Mouse (Mus musculus) retina, postnatal 7 days (tissue): ENCODE data around the gene Itga9.

Source experiments
- DNase-seq: peaks from one replicate; pipeline ENCODE4 v3.0.0-alpha.2; 2012; ENCODE audit warnings: low read depth, low spot score

Gene Itga9

DNA sequence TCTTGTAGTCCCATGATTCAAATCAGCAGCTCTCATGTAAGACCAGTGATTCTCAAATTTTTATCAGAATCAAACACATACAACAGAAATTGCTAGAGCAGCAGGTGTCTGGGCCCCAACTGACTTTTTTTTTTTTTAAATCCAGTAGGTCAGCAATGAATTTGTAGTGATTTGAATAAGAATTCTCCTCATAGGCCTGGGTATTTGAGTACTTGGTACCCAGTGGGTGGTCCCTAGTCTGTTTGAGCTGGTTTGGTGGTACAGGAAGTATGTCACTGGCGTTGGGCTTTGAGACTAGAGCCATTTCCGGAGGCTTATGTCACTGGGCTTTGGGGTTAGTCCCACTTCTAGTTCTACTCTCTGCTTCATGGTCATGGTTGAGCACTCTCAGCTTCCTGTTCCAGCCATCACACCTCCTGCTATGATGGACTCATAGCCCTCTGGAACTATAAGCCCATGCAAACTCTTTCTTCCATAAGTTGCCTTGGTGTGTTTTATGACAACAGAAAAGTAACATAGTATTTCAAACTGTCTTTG lies 116.4 kb downstream of the Itga9 start:
- no peak for DNase-seq

DNA sequence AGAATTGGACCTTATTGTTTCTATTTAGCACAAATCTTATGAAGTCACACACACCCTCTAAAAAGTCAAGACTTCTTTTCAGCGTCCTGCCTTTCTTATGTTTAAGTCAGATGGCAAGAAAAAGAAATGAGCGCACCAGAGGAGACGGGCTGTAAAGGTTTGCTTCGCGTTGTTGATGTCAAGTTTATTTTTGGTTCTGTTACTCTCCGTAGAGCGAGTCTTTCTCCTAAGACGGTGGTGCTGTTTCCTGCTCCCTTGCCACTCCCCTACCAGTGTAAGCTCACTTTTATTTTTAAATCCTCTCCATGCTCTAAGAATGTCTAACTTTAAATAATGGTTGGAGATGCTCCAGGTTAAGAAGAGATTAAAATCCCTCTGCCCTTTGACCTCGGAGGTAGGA lies 118.6 kb downstream of the Itga9 start:
- DNase-seq = no peak

DNA sequence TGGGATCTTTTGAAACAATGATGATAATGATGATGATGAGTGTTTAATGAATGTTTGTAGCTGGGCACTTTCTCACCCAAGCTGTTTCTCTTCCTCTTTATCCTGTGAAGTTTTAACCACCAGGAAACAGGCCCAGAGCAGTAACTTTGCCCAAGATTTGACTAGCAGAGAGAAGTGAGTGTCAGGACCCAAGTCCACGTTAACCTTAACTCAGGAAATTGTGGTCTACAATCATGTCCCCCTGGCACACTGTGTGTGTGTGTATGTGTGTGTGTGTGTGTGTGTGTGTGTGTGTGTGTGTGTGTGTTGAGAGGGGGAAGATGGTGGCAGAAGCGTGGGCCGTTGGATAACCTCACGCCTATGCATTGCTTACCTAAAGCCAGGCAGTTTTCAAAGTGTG lies 120.1 kb downstream of the Itga9 start:
- no peak for DNase-seq

DNA sequence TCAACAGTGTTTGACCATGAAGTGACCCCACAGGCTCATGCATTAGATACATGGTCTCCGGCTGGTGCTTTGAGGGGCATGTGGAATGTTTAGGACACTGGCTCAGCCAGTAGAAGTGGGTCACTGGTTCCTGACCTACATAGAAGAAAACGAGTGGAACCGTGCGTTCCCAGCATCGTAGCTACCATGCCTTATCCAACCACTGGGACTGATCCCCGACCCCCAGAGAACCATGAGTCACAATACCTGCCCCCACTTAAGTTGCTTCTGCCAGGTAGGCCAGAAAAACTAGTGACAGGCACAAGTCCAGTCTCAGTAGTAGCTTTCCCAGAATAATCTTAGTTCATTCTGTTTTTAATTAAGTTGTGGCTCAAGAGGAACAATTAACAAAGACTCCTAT lies 121.8 kb downstream of the Itga9 start:
- DNase-seq = no peak

DNA sequence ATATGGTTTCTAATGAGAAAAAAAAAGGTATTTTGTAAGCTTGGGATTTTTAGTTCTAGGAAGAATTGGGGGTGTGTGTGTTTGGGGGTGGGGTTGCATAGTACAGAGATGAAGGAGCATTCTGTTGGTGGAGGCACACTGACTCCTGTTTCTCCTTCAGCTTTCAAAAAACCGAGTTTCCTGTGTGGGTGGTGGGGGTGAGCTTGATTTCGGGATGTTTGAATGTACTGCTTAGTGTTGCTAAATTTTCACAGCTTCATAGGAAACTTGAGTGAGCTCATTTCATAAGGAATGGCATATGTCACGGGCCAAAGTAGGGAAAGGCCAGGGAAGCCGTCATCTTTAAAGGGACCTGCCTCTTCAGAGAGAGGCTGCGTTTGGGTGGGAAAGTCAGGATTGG lies 122.5 kb downstream of the Itga9 start:
- DNase-seq = no peak

DNA sequence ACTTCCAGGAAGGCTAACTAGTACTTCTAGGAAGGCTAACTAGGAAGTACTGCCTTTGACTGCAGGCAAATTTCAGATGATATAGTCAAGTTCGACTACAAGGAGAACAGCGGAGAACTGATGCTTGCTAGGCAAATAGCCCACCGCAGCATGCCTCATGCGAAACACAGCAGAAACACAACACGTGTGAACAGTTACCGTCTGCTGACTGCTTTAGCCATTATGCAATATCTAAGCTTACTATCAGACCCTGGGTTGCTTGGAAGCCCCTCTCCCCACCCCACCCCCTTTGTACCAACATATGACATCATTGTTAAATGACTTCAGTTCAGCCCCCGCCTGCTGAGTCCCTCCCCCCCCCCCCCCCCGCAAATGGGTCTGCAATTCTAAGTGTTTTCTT lies 123.7 kb downstream of the Itga9 start:
- no peak for DNase-seq

DNA sequence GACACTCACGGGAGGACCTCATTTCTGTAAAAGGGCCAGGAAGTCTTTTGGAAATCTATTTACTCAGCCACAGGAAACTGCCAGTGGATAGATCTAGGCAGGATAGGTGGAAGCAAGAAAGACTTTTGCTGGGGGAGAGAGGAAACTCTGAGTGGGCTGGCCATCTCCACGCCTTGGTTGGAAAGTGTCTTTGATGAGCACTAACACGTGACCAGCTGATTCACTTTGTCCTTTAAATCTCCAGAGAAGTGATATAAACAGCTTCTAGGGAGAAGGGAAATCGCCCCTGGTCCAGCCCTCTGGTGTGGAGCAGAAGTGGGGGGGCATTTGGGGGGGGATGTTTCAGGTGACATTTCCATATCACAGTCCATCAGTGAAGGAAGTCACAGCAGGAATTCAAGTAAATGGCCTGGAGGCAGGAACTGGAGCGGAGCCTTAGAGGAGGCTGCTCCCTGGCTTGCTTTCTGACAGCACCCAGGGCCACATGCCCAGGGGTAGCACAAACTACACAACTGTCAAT lies 124.4 kb downstream of the Itga9 start:
- no peak for DNase-seq

DNA sequence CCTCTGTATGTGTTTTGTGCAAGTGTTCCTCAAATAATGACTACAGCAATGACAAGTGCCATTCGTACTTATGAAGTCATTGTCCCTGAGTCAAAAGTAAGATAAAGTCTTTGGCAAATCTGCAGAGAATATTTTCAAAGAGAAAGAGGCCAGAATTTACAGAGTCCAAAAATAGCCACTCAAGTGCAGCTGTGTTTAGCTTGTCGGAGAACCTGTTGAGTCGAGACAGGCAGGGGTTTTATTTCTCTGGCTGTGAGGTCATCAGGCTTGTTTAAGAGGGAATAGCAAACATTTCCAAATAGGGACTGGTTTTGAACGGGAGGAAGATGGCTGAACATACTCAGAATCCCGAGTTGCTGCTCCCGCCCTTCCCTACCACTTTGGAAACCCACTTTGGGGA lies 125.2 kb downstream of the Itga9 start:
- DNase-seq = no peak

DNA sequence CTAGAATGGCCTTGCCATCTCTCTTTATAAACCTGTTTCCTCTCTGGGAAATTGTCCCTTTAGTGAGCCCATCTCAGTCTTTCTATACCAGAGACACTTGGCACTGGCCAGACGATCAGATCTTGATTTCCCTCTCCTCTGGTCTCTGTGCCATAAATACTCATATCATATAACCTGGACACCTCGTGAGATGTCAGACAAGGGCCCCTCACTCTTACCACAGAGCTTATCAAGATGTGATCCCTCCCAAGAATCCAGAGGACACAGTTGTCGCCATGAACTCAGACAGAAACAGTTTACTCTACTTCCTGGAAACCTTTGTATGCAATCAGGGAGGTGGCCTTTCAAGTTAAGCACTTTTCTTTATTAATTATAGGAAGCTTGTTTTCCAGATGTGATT lies 127.1 kb downstream of the Itga9 start:
- no peak for DNase-seq

DNA sequence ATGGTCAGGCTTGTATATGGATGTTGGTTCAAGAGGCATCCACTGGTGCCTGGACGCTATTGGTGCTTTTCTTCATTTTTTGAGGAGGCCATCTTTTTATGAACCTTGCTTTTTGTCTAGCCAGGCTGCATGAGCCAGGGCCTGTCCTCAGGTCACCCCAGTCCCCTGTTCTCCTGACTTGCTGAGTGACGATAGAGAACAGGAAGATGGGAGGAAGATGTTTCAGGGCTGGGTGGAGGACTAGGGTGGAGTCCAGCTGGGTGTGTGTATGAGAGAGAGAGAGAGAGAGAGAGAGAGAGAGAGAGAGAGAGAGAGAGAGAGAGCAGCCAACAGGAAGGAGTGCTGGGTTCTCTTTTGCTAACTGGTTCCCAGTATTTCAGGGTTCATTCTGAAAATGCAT lies 130.6 kb downstream of the Itga9 start:
- no peak for DNase-seq

DNA sequence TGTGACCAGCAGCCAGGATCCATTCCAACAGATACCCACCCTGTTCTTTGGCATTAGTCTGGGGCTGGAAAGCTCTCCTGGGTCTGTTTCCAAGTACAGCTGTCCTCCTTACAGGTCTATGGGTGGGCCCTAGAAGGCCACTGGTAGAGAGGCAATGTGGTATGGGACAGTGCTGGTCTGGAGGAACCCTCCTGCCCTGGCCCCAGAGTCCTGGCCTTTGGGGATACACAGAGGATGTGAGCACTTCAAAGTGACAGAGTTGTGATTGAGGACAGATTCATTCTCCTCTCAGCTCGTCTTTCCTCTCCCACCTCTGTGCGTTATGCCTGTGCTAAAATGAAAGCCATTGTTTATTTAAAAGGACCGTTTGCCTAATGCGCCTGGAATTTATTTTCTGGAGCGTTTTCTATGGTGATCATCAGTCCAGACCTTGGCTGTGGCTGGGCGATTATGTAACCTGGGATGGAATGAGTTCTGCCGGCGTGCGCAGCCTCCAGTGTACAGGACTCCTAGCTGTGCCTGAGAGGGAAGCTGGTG lies 131.2 kb downstream of the Itga9 start:
- DNase-seq = no peak

DNA sequence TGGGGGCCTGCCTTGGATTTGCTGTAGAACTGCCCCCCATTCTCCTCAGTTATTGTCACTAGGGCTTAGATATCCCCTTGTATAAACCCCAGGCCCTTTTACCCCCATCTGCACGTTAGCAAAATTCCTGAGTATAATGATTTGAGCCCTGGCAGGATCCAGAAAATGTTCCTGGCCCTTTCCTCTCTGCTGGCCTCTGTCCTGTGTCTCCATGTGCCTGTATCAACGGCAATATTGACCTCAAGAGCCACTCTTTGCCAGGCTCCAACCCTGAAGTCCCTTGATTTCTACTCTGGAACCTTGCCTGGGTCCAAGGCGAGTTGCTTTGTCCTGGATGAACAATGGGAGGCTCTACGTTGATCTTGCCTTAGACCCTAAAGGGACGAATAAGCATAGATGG lies 131.8 kb downstream of the Itga9 start:
- no peak for DNase-seq

DNA sequence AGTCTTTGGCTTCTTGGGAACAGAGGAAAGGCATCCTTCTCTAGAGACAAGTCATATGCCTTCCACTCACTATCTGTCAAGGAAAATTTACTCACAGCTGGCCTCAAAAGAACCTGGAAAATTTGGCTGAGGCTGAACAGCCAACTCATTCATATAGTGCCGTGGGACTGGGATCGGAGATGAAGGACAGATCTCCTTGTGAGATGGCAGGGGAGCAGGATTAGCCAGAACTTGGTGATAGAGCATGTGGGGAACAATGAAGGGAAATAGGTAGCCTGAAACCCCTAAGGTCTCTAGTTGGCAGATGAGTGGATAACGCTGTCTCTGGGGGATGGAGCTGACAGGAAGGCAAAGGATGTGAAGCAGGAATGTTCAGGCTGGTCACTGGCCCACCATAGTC lies 132.6 kb downstream of the Itga9 start:
- DNase-seq = no peak

DNA sequence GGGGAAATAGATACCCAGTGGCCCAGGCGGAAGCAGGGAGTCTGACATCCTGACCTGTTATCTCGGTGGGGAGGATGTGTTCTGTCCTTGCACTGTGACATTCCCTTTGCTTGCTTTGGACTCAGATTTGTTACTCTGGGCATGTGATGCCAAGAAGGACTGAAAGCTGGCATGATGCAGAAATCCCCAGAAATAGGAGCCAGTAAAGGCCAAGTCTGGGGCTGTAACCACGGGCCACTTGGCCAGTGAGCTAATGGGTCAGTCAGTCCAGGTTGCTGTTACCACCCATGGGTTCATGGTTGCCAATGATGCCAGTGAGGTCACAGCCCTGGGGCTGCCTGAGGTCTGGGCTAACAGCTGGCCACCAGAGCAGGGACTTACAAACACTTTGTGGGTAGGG lies 133.2 kb downstream of the Itga9 start:
- no peak for DNase-seq

DNA sequence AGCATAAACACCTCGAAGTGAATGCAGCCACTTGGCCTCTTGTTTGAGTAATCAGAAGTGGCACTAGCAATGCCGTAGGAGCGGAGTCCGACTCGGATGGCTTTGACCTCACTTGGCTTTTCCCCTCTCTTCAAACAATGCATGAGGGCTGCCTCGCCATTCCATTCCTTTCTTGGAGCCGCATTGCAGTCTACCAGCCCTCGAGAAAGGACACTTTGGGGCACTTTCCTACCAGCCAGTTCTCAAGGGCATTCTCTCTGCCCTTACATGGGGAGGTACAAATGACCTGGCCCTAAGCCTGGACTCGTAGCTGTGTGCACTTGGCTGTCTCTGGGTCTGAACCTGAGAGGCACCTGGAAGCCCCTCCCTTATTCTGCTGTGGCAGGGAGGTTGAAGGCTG lies 134.8 kb downstream of the Itga9 start:
- no peak for DNase-seq

DNA sequence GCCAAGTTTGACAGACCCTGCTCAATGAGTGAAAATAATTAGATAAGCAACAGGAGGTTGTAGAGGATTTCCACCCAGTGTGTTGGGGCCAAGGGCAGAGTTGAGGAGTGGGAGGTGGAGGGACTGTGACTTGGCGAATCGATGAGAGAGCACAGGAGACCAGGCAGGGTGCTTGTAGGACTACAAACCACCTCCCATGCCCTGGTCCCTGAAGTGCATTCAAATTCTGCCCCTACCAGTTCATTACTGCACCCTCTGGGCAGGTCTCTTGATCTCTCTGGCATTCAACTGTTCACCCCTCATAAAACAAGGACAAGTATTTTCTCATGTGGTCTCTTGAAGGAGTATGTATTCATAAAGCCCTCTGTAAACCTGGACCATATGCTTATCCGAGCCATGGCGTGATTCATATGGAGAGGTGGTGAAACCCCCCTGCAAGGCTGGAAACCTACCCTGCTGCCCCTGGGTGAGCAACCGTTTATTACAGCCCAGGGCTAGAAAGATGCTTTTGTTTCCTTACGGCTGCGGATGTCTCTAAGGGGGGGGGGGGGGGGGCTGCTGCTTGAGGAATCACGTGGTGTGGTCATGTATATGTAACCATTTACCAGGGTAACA lies 143.0 kb downstream of the Itga9 start:
- DNase-seq = no peak

DNA sequence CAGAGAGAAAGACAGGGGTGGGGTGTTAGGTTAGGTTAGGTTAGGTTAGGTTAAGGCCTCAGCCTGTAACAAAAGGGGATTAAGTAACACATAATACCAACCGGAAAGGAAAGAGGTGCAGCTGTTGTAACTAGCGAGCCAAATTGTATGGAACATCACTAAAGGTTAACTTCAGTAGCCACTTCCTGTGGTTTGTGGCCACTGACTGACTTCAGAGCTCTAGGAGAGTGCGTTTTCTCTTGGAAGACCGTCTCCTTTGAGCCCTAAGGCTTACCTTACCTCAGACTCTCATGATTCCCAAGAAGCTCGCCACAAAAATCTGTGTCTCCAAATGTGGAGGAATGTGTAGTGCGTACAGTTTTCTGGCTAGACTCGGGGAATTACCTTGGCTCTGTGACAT lies 144.3 kb downstream of the Itga9 start:
- no peak for DNase-seq

DNA sequence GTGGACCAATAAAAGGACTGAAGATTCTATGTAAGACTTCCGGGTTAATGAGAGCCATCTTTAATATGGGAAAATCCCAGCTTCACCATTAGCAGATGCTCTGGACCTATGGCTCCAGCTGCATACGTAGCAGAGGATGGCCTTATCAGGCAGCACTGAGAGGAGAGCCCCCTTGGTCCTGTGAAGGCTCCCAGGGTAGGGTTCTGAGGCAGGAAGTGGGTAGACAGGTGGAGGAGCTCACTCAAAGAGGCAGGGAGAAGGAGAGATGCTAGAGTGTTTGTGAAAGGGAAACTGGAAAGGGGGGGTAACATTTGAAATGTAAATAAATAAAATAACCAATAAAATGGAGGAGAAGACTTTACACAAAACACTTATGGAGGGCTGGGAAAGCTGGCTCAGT lies 145.9 kb downstream of the Itga9 start:
- no peak for DNase-seq

DNA sequence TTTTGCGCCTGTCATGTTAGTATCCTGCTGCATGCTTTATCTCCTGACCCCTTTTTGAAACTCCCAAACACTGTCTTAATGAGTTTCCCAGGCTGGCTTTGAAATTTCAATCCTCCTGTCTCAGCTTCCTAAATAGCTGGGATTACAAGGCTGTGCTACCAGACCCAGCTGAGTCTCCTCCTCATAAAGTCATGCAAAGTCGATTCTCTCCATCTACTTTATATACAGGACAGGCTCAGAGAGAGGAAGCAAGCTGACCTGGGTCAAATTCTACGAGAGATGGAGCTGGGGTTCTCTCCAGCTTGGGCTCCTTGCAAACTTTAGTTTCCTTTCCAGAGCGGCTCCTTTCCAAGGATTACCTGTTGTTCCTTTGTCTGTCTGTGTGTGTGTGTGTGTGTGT lies 153.0 kb downstream of the Itga9 start:
- DNase-seq = no peak

DNA sequence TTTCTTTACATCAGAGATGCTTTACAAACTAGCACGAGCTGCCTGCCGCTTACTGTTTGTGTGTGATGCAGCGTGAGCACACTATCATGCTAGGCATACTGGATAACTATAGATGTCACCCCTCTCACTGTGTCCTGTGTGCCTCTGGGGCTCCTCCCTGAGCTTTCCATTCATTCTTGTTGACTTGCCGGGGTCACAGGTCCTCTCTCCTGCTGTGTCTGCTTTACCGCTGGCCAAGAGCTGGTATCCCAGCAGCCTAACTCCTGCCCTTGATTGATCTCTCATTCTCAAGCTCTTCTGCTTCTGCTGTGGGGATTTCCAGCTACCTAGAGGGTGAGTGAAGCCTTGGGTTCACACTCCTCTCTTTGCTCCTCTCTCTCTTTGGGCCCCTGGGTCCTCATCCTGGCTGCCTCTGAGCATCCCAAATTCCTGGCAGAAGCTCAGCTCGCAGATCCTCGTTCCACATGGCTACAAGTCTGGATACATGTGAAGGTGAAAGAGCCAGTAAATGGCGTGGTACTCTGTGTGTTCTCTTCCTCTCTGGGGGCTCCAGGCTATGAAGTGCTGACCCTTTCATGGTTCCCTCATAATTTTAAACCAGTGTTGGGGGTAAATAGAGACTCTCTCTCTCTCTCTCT lies 155.6 kb downstream of the Itga9 start:
- DNase-seq = no peak

DNA sequence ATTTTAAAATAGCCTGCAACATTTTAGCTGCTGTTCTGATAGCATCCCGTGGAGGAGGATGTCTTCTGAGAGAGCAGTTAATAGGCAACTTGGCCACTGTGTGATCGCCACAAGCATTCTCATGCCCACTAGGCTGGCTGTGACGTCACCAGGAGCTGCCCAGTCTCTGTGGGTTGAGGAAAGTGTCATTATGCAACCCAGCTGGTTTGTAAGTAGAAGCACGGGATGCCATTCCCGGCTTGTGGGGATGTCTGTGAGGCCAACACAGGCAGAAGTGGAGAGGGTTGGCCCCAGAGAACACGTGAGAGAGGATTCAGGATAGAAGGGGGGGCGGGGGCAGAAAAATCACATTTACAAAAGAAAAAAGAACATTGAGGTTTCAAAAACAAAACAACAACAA lies 156.3 kb downstream of the Itga9 start:
- no peak for DNase-seq

DNA sequence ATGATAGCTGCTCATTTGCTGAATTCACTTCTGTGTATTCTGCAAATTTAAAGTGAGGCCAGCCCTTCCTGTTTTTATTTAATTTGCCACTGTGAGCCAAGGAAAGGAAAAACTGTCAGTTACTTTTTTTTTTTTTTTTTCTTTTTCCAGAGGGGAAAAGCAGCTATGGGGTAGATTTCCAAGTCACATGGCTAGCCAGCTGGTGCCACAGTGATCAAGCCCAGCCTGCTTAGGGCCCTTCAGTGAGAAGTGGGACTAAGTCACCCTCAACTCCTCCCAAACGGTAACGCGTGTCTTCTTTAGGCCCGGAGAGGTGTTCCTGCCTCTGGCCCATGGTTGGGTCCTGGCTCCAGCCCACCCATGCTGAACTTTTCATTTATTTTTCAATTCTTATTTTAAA lies 156.7 kb downstream of the Itga9 start:
- DNase-seq = no peak

DNA sequence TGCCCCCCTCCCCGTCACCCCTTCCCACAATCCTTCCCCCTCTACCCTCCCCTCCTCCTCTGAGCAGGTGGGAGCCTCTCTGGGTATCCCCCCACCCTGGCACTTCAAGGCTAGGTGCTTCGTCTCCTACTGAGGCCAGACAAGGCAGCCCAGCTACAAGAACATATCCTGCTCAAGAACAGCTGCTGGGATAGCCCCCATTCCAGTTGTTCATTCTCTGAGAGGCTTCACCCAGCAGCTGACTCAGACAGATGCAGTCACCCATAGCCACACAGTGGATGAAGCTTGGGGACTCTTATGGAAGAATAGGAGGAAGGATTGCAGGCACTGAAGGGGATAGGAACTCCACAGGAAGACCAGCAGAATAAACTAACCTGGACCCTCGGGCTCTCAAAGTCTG lies 157.2 kb downstream of the Itga9 start:
- DNase-seq = no peak
